Mouse (Mus musculus) E14TG2a.4 (cell line): ENCODE measurements around the gene Sema6d.

Source experiments
- CTCF ChIP-seq: conservative IDR thresholded peaks from 2 replicates; pipeline ENCODE4 v1.5.1; 2014; ENCODE audit warnings: low read length
- POU5F1 ChIP-seq: IDR thresholded peaks from 2 replicates; pipeline ENCODE4 v1.6.1; 2014; ENCODE audit warnings: low read length, borderline replicate concordance

GRCm38 (mm10) chr2:124332890-124333289 is 243.1 kb downstream of the Sema6d start:
- TF ChIP-seq CTCF (no peak), POU5F1 (no peak)
